ENCODE assay signal across 12 mouse cellular contexts in the genomic region with DNA sequence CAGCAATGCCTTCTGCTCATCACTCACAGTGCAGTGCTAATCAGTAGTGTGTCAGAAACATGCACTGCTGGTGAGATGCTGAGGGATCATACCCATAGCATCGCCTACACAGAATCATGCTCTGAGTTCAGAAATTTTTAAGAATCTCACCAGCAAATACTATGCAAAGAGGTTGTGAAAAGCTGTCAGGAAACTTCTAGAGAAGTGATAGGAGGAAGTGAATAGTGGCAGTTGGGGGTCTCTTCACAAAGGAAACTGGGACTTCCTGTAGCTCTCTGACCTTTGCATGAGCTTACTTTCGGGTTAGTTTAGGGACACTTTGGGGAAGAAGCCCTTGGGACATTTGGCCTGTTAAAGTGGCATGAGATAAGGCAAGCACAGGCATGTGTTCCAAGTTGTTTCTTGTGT. TPM values are rescaled to one million over a fixed set of nuclear protein-coding genes. Genes with fewer than 3 reads are reported as not detected.
A peak's percentile ranks its signal among the peaks of the same experiment; 100 is the strongest.
DNase-seq lines count a peak whose midpoint lies in the region; ATAC-seq lines count a peak whose summit lies in the region.
"Had no signal": no experiment of that assay in that cellular context is flagged by ENCODE, and none has a peak within 500 bp of the region (broad histone marks: within the 10 kb centered on the region; RNA-seq: fewer than 3 reads in every experiment).

BC035044 (minus strand) TSS at position 179 of the 408 bp plus-strand sequence.

- no peak within 1 kb of the TSS; the same call in 1 of the 2 replicates for H3K27ac ChIP-seq in liver, embryonic 12.5 days
- H3K27ac ChIP-seq in liver, embryonic 11.5 days (ENCODE audit: low read depth, low read length) = no peak within 1 kb of the TSS
- H3K27ac ChIP-seq in limb, embryonic 10.5 days = no peak within 1 kb of the TSS
- H3K27ac ChIP-seq: heart, embryonic 10.5 days had no signal

- peak within 1 kb of the TSS; percentile 17; the same call in 1 of the 2 replicates for H3K4me3 ChIP-seq in liver, embryonic 12.5 days
- no peak within 1 kb of the TSS for H3K4me3 ChIP-seq in liver, embryonic 11.5 days (ENCODE audit: low read depth, low read length)
- H3K4me3 ChIP-seq in limb, embryonic 10.5 days = no peak within 1 kb of the TSS
- H3K4me3 ChIP-seq: heart, embryonic 10.5 days had no signal

- WGBS in liver, embryonic 12.5 days (ENCODE audit: insufficient replicate concordance) = 22% methylated on average over 2 of the region's 2 CpGs
- WGBS in liver, embryonic 11.5 days = 44% methylated on average over 2 of the region's 2 CpGs
- WGBS in limb, embryonic 10.5 days = 70% methylated on average over 2 of the region's 2 CpGs

- no peaks in the 10 kb centered on the region for H3K36me3 ChIP-seq in liver, embryonic 12.5 days
- no peaks in the 10 kb centered on the region for H3K36me3 ChIP-seq in liver, embryonic 11.5 days (ENCODE audit: control insufficient read depth, insufficient read depth, low read length)
- no peaks in the 10 kb centered on the region for H3K36me3 ChIP-seq in limb, embryonic 10.5 days
- H3K36me3 ChIP-seq: heart, embryonic 10.5 days had no signal

- no peaks in the 10 kb centered on the region for H3K9me3 ChIP-seq in liver, embryonic 12.5 days (replicated peaks)
- no peaks in the 10 kb centered on the region for H3K9me3 ChIP-seq in liver, embryonic 11.5 days (ENCODE audit: control insufficient read depth, low read length)
- H3K9me3 ChIP-seq in limb, embryonic 10.5 days (replicated peaks) = no peaks in the 10 kb centered on the region
- H3K9me3 ChIP-seq: heart, embryonic 10.5 days had no signal

- no peaks in the 10 kb centered on the region for H3K27me3 ChIP-seq in liver, embryonic 12.5 days (replicated peaks)
- no peaks in the 10 kb centered on the region for H3K27me3 ChIP-seq in liver, embryonic 11.5 days (replicated peaks; ENCODE audit: control insufficient read depth, insufficient read depth, low read length)
- no peaks in the 10 kb centered on the region for H3K27me3 ChIP-seq in limb, embryonic 10.5 days (ENCODE audit: low read depth, poor library complexity, severe bottlenecking)

- ATAC-seq in liver, embryonic 12.5 days = no peak
- ATAC-seq in liver, embryonic 11.5 days (replicated peaks; ENCODE audit: low FRiP score) = no peak
- ATAC-seq in granulocyte monocyte progenitor cell, adult 5-6 weeks (replicated peaks; ENCODE audit: poor library complexity, severe bottlenecking) = peak; percentile 63
- no peak for ATAC-seq in activated CD4-positive, CD25-positive, alpha-beta regulatory T cell, adult 4 months
- ATAC-seq: hindbrain, embryonic 16.5 days had no signal

- H3K4me1 ChIP-seq in liver, embryonic 12.5 days = no peaks in the 10 kb centered on the region
- no peaks in the 10 kb centered on the region for H3K4me1 ChIP-seq in liver, embryonic 11.5 days (replicated peaks; ENCODE audit: control insufficient read depth, insufficient read depth, low read length)
- H3K4me1 ChIP-seq in limb, embryonic 10.5 days = no peaks in the 10 kb centered on the region
- H3K4me1 ChIP-seq: heart, embryonic 10.5 days had no signal

- no peak within 1 kb of the TSS for H3K9ac ChIP-seq in liver, embryonic 12.5 days
- H3K9ac ChIP-seq in liver, embryonic 11.5 days (ENCODE audit: low read depth, low read length) = no peak within 1 kb of the TSS

- DNase-seq in liver, embryonic 11.5 days (ENCODE audit: low spot score) = no peak
- peak; percentile 22 to 37 for DNase-seq in natural killer cell, adult 2 months (ENCODE audit: low spot score in 2 of 2)
- peak; percentile 26 for DNase-seq in thymus, postnatal 4 days
- DNase-seq in cerebellum, adult 9-10 months = no peak
- no peak for DNase-seq in limb, embryonic 10.5 days (ENCODE audit: low spot score)
- DNase-seq: cerebellum, postnatal 36 days; kidney, postnatal 36 days had no signal

- no peak within 1 kb of the TSS for H3K4me2 ChIP-seq in liver, embryonic 12.5 days
- no peak within 1 kb of the TSS for H3K4me2 ChIP-seq in liver, embryonic 11.5 days

RNA-seq across cellular contexts. Expression of gene BC035044, which starts in this region (rescaled TPM):
- polyA plus RNA-seq in liver, embryonic 12.5 days (2016; fragmentation: Nextera tagmentation; extraction: Ambion mirVana) = 6.3 and 6.4 TPM in 2 replicates
- 4.7 and 5.3 TPM in 2 replicates for polyA plus RNA-seq in liver, embryonic 11.5 days (2014; fragmentation: Nextera tagmentation; extraction: Ambion mirVana)
- total RNA-seq in granulocyte monocyte progenitor cell, adult 5-6 weeks (2014; fragmentation: Nextera tagmentation) = 231 and 260 TPM in 2 replicates
- total RNA-seq in granulocyte monocyte progenitor cell, adult 5-6 weeks (2017) = 296 and 376 TPM in 2 replicates
- polyA plus RNA-seq in limb, embryonic 10.5 days (2016; fragmentation: Nextera tagmentation; extraction: Ambion mirVana) = 0.59 and 0.62 TPM in 2 replicates
- polyA plus RNA-seq in activated CD4-positive, CD25-positive, alpha-beta regulatory T cell, adult 4 months (2017; shearing (Covaris generic)) = 1 to 10 TPM; 4.2 to 6.0 TPM

Comparison
In these comparisons a context has a peak if more than half of its experiments do, and no peak if none do; other contexts are left out.
1. DNase-seq: peak in natural killer cell, adult 2 months (2 of 2) and thymus, postnatal 4 days (single experiment); none in liver, embryonic 11.5 days (single experiment), cerebellum, adult 9-10 months (single experiment) and limb, embryonic 10.5 days (single experiment).